Mouse (Mus musculus): ENCODE measurements around the gene Lhcgr.

DNA sequence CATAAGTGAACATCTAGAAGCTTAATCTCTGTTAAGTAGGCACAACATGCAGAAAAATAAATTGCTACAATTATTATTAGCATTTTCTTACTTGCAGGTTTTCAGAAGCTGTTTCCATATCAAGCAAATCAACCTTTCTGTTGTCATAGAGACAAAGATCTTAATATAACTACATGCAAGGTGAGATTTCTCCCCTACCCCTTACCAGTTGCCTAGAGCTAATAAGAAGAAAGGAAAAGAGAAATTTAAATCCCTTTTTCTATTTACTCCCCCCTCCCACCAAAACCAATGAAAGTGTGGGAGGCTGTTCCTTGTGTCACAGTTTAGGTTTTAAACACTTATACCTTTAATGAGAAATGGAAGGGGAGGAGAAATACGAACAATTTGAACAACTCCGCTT is 3.4 kb downstream of the Lhcgr start:
- no peak for TF ChIP-seq POLR2A (IDR thresholded peaks at IDR 0.05; ENCODE audit: control insufficient read depth, low read depth, low read length)
- TF ChIP-seq CTCF (IDR thresholded peaks at IDR 0.05; ENCODE audit: control insufficient read depth, insufficient read depth, insufficient replicate concordance, low read depth, low read length), result no peak

All from testis, adult 2 months (tissue).